Mouse (Mus musculus) olfactory bulb, adult 2 months (tissue): ENCODE data around the gene Arap1. TPM values are rescaled to one million over a fixed set of nuclear protein-coding genes. Genes with fewer than 3 reads are reported as not detected.

Source experiments
- H3K27ac ChIP-seq: fragments of 200-500 bp; 2 replicates; pipeline ENCODE4 v1.5.1; 2012; ENCODE audit warnings: low read depth, low read length; ENCODE audit not compliant: insufficient read depth
- H3K4me1 ChIP-seq: fragments of 200-500 bp; 2 replicates; pipeline ENCODE4 v1.6.1; 2012; ENCODE audit warnings: low read length; ENCODE audit not compliant: control insufficient read depth, insufficient read depth
- H3K4me3 ChIP-seq: fragments of 200-500 bp; 2 replicates; pipeline ENCODE4 v1.5.1; 2012; ENCODE audit warnings: mild to moderate bottlenecking, low read depth, low read length, moderate library complexity; ENCODE audit not compliant: insufficient read depth
- CTCF ChIP-seq: fragments of 200-500 bp; IDR thresholded peaks from 2 replicates; pipeline ENCODE4 v1.5.1; 2012; ENCODE audit warnings: low read depth, mild to moderate bottlenecking, low read length, moderate library complexity; ENCODE audit not compliant: insufficient read depth
- POLR2A ChIP-seq: fragments of 200-500 bp; IDR thresholded peaks from 2 replicates; pipeline ENCODE4 v1.6.1; 2012; ENCODE audit warnings: mild to moderate bottlenecking, low read depth, low read length, moderate library complexity; ENCODE audit not compliant: insufficient read depth
- WGBS: fragments of 180-500 bp; shearing (Covaris S2); methylation state at CpG from one replicate; pipeline ENCODE4 v1.1.7; 2018; 5-methylcytosine and 5-hydroxymethylcytosine counted together
- polyA plus RNA-seq: library from polyadenylated mRNA; stranded (reverse); fragments of >200 nt; gene quantifications from 2 replicates; pipeline ENCODE4 v1.2.4, GENCODE M21; 2012; ENCODE audit warnings: low replicate concordance; ENCODE audit not compliant: missing spikeins, insufficient read depth, insufficient read length

Arap1 gene
- polyA plus RNA-seq, 1 experiment, result not detected

GRCm38 (mm10) chr7:101437876-101438275 is 90.0 kb downstream of the Arap1 start:
- Histone ChIP-seq H3K4me3 (no peak overlapping the region), H3K4me1 (peaks cover 22% of the 10 kb centered on the region), H3K27ac (no peak overlapping the region)
- WGBS, result 50% methylated on average over 1 of the region's 1 CpGs
- no peak for TF ChIP-seq CTCF
- TF ChIP-seq POLR2A, result no peak

- TF ChIP-seq CTCF (no peak), POLR2A (no peak)
- Histone ChIP-seq H3K27ac (no peak overlapping the region), H3K4me3 (no peak overlapping the region), H3K4me1 (peaks cover 31% of the 10 kb centered on the region)
- 75% methylated on average over 10 of the region's 10 CpGs for WGBS
Observed at GRCm38 (mm10) chr7:101443093-101443492, 95.2 kb downstream of the Arap1 start.

- TF ChIP-seq CTCF (no peak), POLR2A (no peak)
- 0 out of 2 replicates have a peak overlapping the region, but pooled peaks have one; percentile 8 for H3K27ac ChIP-seq
- H3K4me3 ChIP-seq, result no peak overlapping the region
- H3K4me1 ChIP-seq, result peaks cover 31% of the 10 kb centered on the region
- 33% methylated on average over 4 of the region's 4 CpGs for WGBS
Observed at GRCm38 (mm10) chr7:101444211-101444610, 96.3 kb downstream of the Arap1 start.

GRCm38 (mm10) chr7:101449855-101450254 is 102.0 kb downstream of the Arap1 start:
- WGBS, result 28% methylated on average over 3 of the region's 3 CpGs
- H3K4me3 ChIP-seq, result no peak overlapping the region
- TF ChIP-seq POLR2A (no peak), CTCF (no peak)
- H3K4me1 ChIP-seq, result peaks cover 25% of the 10 kb centered on the region
- no peak overlapping the region for H3K27ac ChIP-seq

GRCm38 (mm10) chr7:101450422-101451401 is 102.8 kb downstream of the Arap1 start:
- Histone ChIP-seq H3K4me1 (peaks cover 25% of the 10 kb centered on the region), H3K27ac (no peak overlapping the region), H3K4me3 (peak overlapping the region; percentile 62)
- WGBS, result under 1% methylated on average over 60 of the region's 68 CpGs
- TF ChIP-seq POLR2A (no peak), CTCF (peak; percentile 95)

GRCm38 (mm10) chr7:101452669-101453068 is 104.8 kb downstream of the Arap1 start:
- 49% methylated on average over 3 of the region's 3 CpGs for WGBS
- TF ChIP-seq CTCF, result no peak
- TF ChIP-seq POLR2A, result no peak
- Histone ChIP-seq H3K27ac (peak overlapping the region; percentile 68), H3K4me3 (peak overlapping the region; percentile 36; the same call in 1 of the 2 replicates), H3K4me1 (peaks cover 43% of the 10 kb centered on the region)

- TF ChIP-seq CTCF (no peak), POLR2A (no peak)
- H3K27ac ChIP-seq, result no peak overlapping the region
- H3K4me1 ChIP-seq, result peaks cover 49% of the 10 kb centered on the region
- peak overlapping the region; percentile 36 for H3K4me3 ChIP-seq
- WGBS, result 73% methylated on average over 3 of the region's 3 CpGs
Observed at GRCm38 (mm10) chr7:101453296-101453695, 105.4 kb downstream of the Arap1 start.

GRCm38 (mm10) chr7:101453725-101454124 is 105.9 kb downstream of the Arap1 start:
- peak overlapping the region; percentile 36 for H3K4me3 ChIP-seq

GRCm38 (mm10) chr7:101454479-101454878 is 106.6 kb downstream of the Arap1 start:
- no peak overlapping the region for H3K4me3 ChIP-seq
- peaks cover 60% of the 10 kb centered on the region for H3K4me1 ChIP-seq
- WGBS, result 49% methylated on average over 9 of the region's 9 CpGs
- H3K27ac ChIP-seq, result 0 out of 2 replicates have a peak overlapping the region, but pooled peaks have one; percentile 28
- TF ChIP-seq CTCF (no peak), POLR2A (no peak)

More at GRCm38 (mm10) chr7:101453725-101454124, 105.9 kb downstream of the Arap1 start:
- H3K4me1 ChIP-seq, result peaks cover 54% of the 10 kb centered on the region
- H3K27ac ChIP-seq, result no peak overlapping the region
- 58% methylated on average over 8 of the region's 8 CpGs for WGBS
- TF ChIP-seq CTCF, result no peak
- no peak for TF ChIP-seq POLR2A
